ENCODE assay signal across 9 mouse cellular contexts in genomic region chr12:87393447-87394145, GRCm38 (mm10). TPM values are rescaled to one million over a fixed set of nuclear protein-coding genes. Genes with fewer than 3 reads are reported as not detected.
A peak's percentile ranks its signal among the peaks of the same experiment; 100 is the strongest.
DNase-seq lines count a peak whose midpoint lies in the region; ATAC-seq lines count a peak whose summit lies in the region.
"Had no signal": no experiment of that assay in that cellular context is flagged by ENCODE, and none has a peak within 500 bp of the region (broad histone marks: within the 10 kb centered on the region; RNA-seq: fewer than 3 reads in every experiment).

No protein-coding gene starts in this region.

- H3K4me2 ChIP-seq in kidney, embryonic 16.5 days (replicated peaks; ENCODE audit: low read depth, low read length) = no peak overlapping the region
- H3K4me2 ChIP-seq: forebrain, embryonic 12.5 days had no signal

- no peaks in the 10 kb centered on the region for H3K36me3 ChIP-seq in kidney, embryonic 16.5 days (ENCODE audit: insufficient read depth, low read length)
- H3K36me3 ChIP-seq: forebrain, embryonic 12.5 days had no signal

- no peaks in the 10 kb centered on the region for H3K27me3 ChIP-seq in kidney, embryonic 16.5 days (ENCODE audit: insufficient read depth, low read length)
- H3K27me3 ChIP-seq: forebrain, embryonic 12.5 days had no signal

- H3K27ac ChIP-seq in kidney, embryonic 16.5 days (ENCODE audit: low read length) = no peak overlapping the region
- H3K27ac ChIP-seq: forebrain, embryonic 12.5 days had no signal

- no peak overlapping the region for H3K9ac ChIP-seq in kidney, embryonic 16.5 days (replicated peaks; ENCODE audit: low read length)
- H3K9ac ChIP-seq: forebrain, embryonic 12.5 days had no signal

- H3K9me3 ChIP-seq in kidney, embryonic 16.5 days (ENCODE audit: low read length) = no peaks in the 10 kb centered on the region
- H3K9me3 ChIP-seq: forebrain, embryonic 12.5 days had no signal

- WGBS in kidney, embryonic 16.5 days = 80% methylated on average over 4 of the region's 4 CpGs

- no peak for ATAC-seq in kidney, embryonic 16.5 days (ENCODE audit: low FRiP score, low TSS enrichment)

- H3K4me1 ChIP-seq in kidney, embryonic 16.5 days (ENCODE audit: insufficient read depth, low read length) = 0 out of 2 replicates have a peak, but pooled peaks cover 3% of the 10 kb centered on the region
- H3K4me1 ChIP-seq: forebrain, embryonic 12.5 days had no signal

- H3K4me3 ChIP-seq in kidney, embryonic 16.5 days (ENCODE audit: low read length) = no peak overlapping the region
- H3K4me3 ChIP-seq: forebrain, embryonic 12.5 days had no signal

- peak; percentile 23 for DNase-seq in kidney, adult 18-20 months
- DNase-seq in fat pad, adult 2 months (ENCODE audit: extremely low read depth, low read depth, low spot score) = peak; percentile 79
- peak; percentile 54 to 78 for DNase-seq in kidney, postnatal 36 days
- peak; percentile 39 for DNase-seq in skeletal muscle tissue, adult 2 months (ENCODE audit: low read depth, low spot score)
- DNase-seq in cerebellum, adult 9-10 months = no peak
- no peak for DNase-seq in urinary bladder, postnatal 10 days (ENCODE audit: low spot score)
- DNase-seq: right cerebral cortex, postnatal 25 days had no signal

RNA-seq across cellular contexts. Expression of gene Sptlc2, which starts 5.4 kb away (rescaled TPM):
- polyA plus RNA-seq in kidney, embryonic 16.5 days (2015; fragmentation: Nextera tagmentation; extraction: Ambion mirVana) = 84.9 and 86.9 TPM in 2 replicates

RNA-seq across cellular contexts. Expression of gene Slirp, which starts 50.1 kb away (rescaled TPM):
- polyA plus RNA-seq in kidney, embryonic 16.5 days (2015; fragmentation: Nextera tagmentation; extraction: Ambion mirVana) = 252 and 265 TPM in 2 replicates

RNA-seq across cellular contexts. Expression of gene Alkbh1, which starts 50.2 kb away (rescaled TPM):
- 59.8 and 63.9 TPM in 2 replicates for polyA plus RNA-seq in kidney, embryonic 16.5 days (2015; fragmentation: Nextera tagmentation; extraction: Ambion mirVana)

Comparison
In these comparisons a context has a peak if more than half of its experiments do, and no peak if none do; other contexts are left out.
1. DNase-seq: peak in kidney, adult 18-20 months (single experiment), fat pad, adult 2 months (single experiment), kidney, postnatal 36 days (2 of 2) and skeletal muscle tissue, adult 2 months (single experiment); none in cerebellum, adult 9-10 months (single experiment) and urinary bladder, postnatal 10 days (single experiment).